26 mouse cellular contexts compared by ENCODE assay signal in genomic region chr1:106221964-106222363, GRCm38 (mm10). TPM values are rescaled to one million over a fixed set of nuclear protein-coding genes. Genes with fewer than 3 reads are reported as not detected.
DNase-seq lines count a peak whose midpoint lies in the region; ATAC-seq and TF ChIP-seq lines count a peak whose summit lies in the region.
"Had no signal": no experiment of that assay in that cellular context is flagged by ENCODE, and none has a peak within 500 bp of the region (broad histone marks: within the 10 kb centered on the region; RNA-seq: fewer than 3 reads in every experiment).

No protein-coding gene starts in this region.

- intact Hi-C loops in heart, adult 2 months (cut with DNase I), result no loop called here
- intact Hi-C loops in heart, postnatal 14 days (cut with DNase I), result no loop called here

- no peak overlapping the region for H3K4me3 ChIP-seq in heart, adult 2 months
- no peak overlapping the region for H3K4me3 ChIP-seq in hindbrain, embryonic 13.5 days
- H3K4me3 ChIP-seq in hindbrain, embryonic 10.5 days, result no peak overlapping the region
- H3K4me3 ChIP-seq in forebrain, postnatal 0 days (ENCODE audit: low read depth, low read length), result no peak overlapping the region
- H3K4me3 ChIP-seq: hindbrain, embryonic 12.5 days; limb, embryonic 12.5 days had no signal

- DNase-seq in heart, adult 2 months, result no peak
- DNase-seq in heart, postnatal 14 days, result no peak
- DNase-seq in hindbrain, embryonic 10.5 days (ENCODE audit: low spot score), result no peak
- peak; percentile 54 for DNase-seq in A20 (ENCODE audit: low read depth, low spot score)
- peak; percentile 78 for DNase-seq in R1 (ENCODE audit: low read depth, low spot score)
- DNase-seq in lung, postnatal 10 days, result no peak
- DNase-seq in forebrain, postnatal 0 days, result no peak
- DNase-seq: adrenal gland, postnatal 14 days; cerebellum, adult 8-10 months; cerebellum, postnatal 36 days; embryo, embryonic 11 days; gastrocnemius, postnatal 10 days; kidney, adult 8-10 months; kidney, postnatal 10 days; liver, postnatal 0 days; retina, postnatal 1 day; right cerebral cortex, postnatal 25 days; spleen, adult 18-20 months had no signal

- no peak overlapping the region for H3K4me2 ChIP-seq in hindbrain, embryonic 13.5 days
- H3K4me2 ChIP-seq in forebrain, postnatal 0 days (ENCODE audit: low read depth), result no peak overlapping the region
- H3K4me2 ChIP-seq: heart, embryonic 11.5 days; hindbrain, embryonic 12.5 days; limb, embryonic 12.5 days; liver, embryonic 11.5 days; midbrain, embryonic 11.5 days had no signal

- TF ChIP-seq CTCF in heart, adult 2 months (IDR thresholded peaks at IDR 0.05), result peak; percentile 31
- TF ChIP-seq CTCF in forebrain, postnatal 0 days (IDR thresholded peaks at IDR 0.05; ENCODE audit: low read depth), result no peak

- H3K27ac ChIP-seq in heart, adult 2 months, result peak overlapping the region; percentile 27; the same call in 1 of the 2 replicates
- 0 out of 2 replicates have a peak overlapping the region, but pooled peaks have one; percentile 35 for H3K27ac ChIP-seq in hindbrain, embryonic 13.5 days
- no peak overlapping the region for H3K27ac ChIP-seq in hindbrain, embryonic 10.5 days
- H3K27ac ChIP-seq in forebrain, postnatal 0 days (ENCODE audit: low read depth, low read length), result no peak overlapping the region
- H3K27ac ChIP-seq: hindbrain, embryonic 12.5 days; limb, embryonic 12.5 days had no signal

- H3K36me3 ChIP-seq in heart, adult 2 months (ENCODE audit: control insufficient read depth, insufficient read depth, low read length), result peaks cover 12% of the 10 kb centered on the region
- H3K36me3 ChIP-seq in hindbrain, embryonic 13.5 days, result no peaks in the 10 kb centered on the region
- H3K36me3 ChIP-seq in hindbrain, embryonic 10.5 days, result no peaks in the 10 kb centered on the region
- H3K36me3 ChIP-seq in forebrain, postnatal 0 days (ENCODE audit: insufficient read depth), result no peaks in the 10 kb centered on the region
- H3K36me3 ChIP-seq: hindbrain, embryonic 12.5 days; limb, embryonic 12.5 days had no signal

- 41% methylated on average over 2 of the region's 2 CpGs for WGBS in heart, adult 2 months
- 24% methylated on average over 2 of the region's 2 CpGs for WGBS in hindbrain, embryonic 13.5 days
- 15% methylated on average over 2 of the region's 2 CpGs for WGBS in hindbrain, embryonic 10.5 days
- WGBS in forebrain, postnatal 0 days, result 10% methylated on average over 2 of the region's 2 CpGs

- no peak for TF ChIP-seq POLR2A in heart, adult 2 months (IDR thresholded peaks at IDR 0.05; ENCODE audit: insufficient read depth, low read depth, low read length)

- no peak overlapping the region for H3K9ac ChIP-seq in heart, adult 2 months (ENCODE audit: low read depth, low read length)
- no peak overlapping the region for H3K9ac ChIP-seq in hindbrain, embryonic 13.5 days
- H3K9ac ChIP-seq in forebrain, postnatal 0 days, result no peak overlapping the region
- H3K9ac ChIP-seq: hindbrain, embryonic 12.5 days; limb, embryonic 12.5 days; liver, postnatal 0 days had no signal

- peaks cover 13% of the 10 kb centered on the region for H3K4me1 ChIP-seq in heart, adult 2 months (ENCODE audit: control insufficient read depth, insufficient read depth, low read length)
- peaks cover 18% of the 10 kb centered on the region for H3K4me1 ChIP-seq in hindbrain, embryonic 13.5 days (replicated peaks)
- peaks cover 18% of the 10 kb centered on the region for H3K4me1 ChIP-seq in hindbrain, embryonic 10.5 days (replicated peaks)
- H3K4me1 ChIP-seq in forebrain, postnatal 0 days (ENCODE audit: insufficient read depth), result no peaks in the 10 kb centered on the region

- H3K9me3 ChIP-seq in hindbrain, embryonic 13.5 days, result no peaks in the 10 kb centered on the region
- no peaks in the 10 kb centered on the region for H3K9me3 ChIP-seq in hindbrain, embryonic 10.5 days
- H3K9me3 ChIP-seq in forebrain, postnatal 0 days (ENCODE audit: low read length), result no peaks in the 10 kb centered on the region
- H3K9me3 ChIP-seq: hindbrain, embryonic 12.5 days had no signal

- no peak for TF ChIP-seq EP300 in heart, adult 2 months (IDR thresholded peaks at IDR 0.05; ENCODE audit: insufficient read depth, low read depth, low read length)

- no peaks in the 10 kb centered on the region for H3K27me3 ChIP-seq in heart, adult 2 months (ENCODE audit: control insufficient read depth, insufficient read depth, low read length)
- no peaks in the 10 kb centered on the region for H3K27me3 ChIP-seq in hindbrain, embryonic 13.5 days
- no peaks in the 10 kb centered on the region for H3K27me3 ChIP-seq in hindbrain, embryonic 10.5 days (ENCODE audit: insufficient read depth, poor library complexity, severe bottlenecking)
- H3K27me3 ChIP-seq in forebrain, postnatal 0 days (ENCODE audit: insufficient read depth, low read length), result no peaks in the 10 kb centered on the region
- H3K27me3 ChIP-seq: hindbrain, embryonic 12.5 days; limb, embryonic 12.5 days had no signal

- peaks cover 8% of the 10 kb centered on the region for H3K79me2 ChIP-seq in heart, adult 2 months (replicated peaks; ENCODE audit: control insufficient read depth, insufficient read depth, low read length)

- ATAC-seq in hindbrain, embryonic 13.5 days (ENCODE audit: low FRiP score), result peak; percentile 66
- no peak for ATAC-seq in forebrain, postnatal 0 days
- ATAC-seq: forebrain, embryonic 14.5 days; liver, postnatal 0 days; lung, postnatal 0 days had no signal

RNA-seq across cellular contexts. Expression of gene Phlpp1, which starts 50.4 kb away (rescaled TPM):
- 10 to 100 TPM; 16.3 to 17.2 TPM for total RNA-seq in heart, adult 2 months (2021)
- 9.6 and 15.6 TPM in 2 replicates for polyA plus RNA-seq in heart, adult 2 months (2012; rRNA removed)
- 10 to 100 TPM; 19.7 TPM for total RNA-seq in heart, postnatal 14 days (2021)
- 6.8 and 6.9 TPM in 2 replicates for polyA plus RNA-seq in hindbrain, embryonic 13.5 days (2015; fragmentation: Nextera tagmentation; extraction: Ambion mirVana)
- polyA plus RNA-seq in hindbrain, embryonic 10.5 days (2016; fragmentation: Nextera tagmentation; extraction: Ambion mirVana), result 4.8 and 6.8 TPM in 2 replicates
- 23.5 and 32.5 TPM in 2 replicates for total RNA-seq in forebrain, postnatal 0 days (2014; rRNA removed)
- 3.6 and 5.1 TPM in 2 replicates for polyA plus RNA-seq in forebrain, postnatal 0 days (2015; fragmentation: Nextera tagmentation; extraction: Ambion mirVana)

Comparison
In these comparisons a context has a peak if more than half of its experiments do, and no peak if none do; other contexts are left out.
1. H3K27ac ChIP-seq: peak in heart, adult 2 months (single experiment) and hindbrain, embryonic 13.5 days (single experiment); none in hindbrain, embryonic 10.5 days (single experiment) and forebrain, postnatal 0 days (single experiment).
2. DNase-seq: peak in A20 (single experiment) and R1 (single experiment); none in heart, adult 2 months (0 of 2), heart, postnatal 14 days (0 of 2), hindbrain, embryonic 10.5 days (single experiment), lung, postnatal 10 days (single experiment) and forebrain, postnatal 0 days (single experiment).